Mouse (Mus musculus): ENCODE measurements at regions not wholly inside any gene's neighbourhood (a gene's known extent, or its start where the extent isn't known, plus 50 kb on each side); places are given as distances from the start of the nearest gene placed in this dataset.
A peak's percentile ranks its signal among the peaks of the same experiment; 100 is the strongest.

GRCm38 (mm10) chr8:91999189-91999588, 197.3 kb upstream of the Irx3 start:
- no peak for TF ChIP-seq CEBPB (IDR thresholded peaks at IDR 0.05; ENCODE audit: insufficient read depth, poor library complexity, severe bottlenecking)
- no peak for TF ChIP-seq MYOD1 (IDR thresholded peaks at IDR 0.05; ENCODE audit: control insufficient read depth in 1 of 3, insufficient read length in 2 of 3, low read depth in 2 of 3)
- no peak for TF ChIP-seq MAX (IDR thresholded peaks at IDR 0.05; ENCODE audit: low read depth)
- no peak for TF ChIP-seq REST (IDR thresholded peaks at IDR 0.05; ENCODE audit: insufficient read depth, insufficient read length)
- TF ChIP-seq E2F4 (IDR thresholded peaks at IDR 0.05; ENCODE audit: insufficient read depth), result no peak
- TF ChIP-seq TCF12 (IDR thresholded peaks at IDR 0.05; ENCODE audit: insufficient read depth, poor library complexity, severe bottlenecking), result no peak
- TF ChIP-seq MYOG (IDR thresholded peaks at IDR 0.05; ENCODE audit: control insufficient read depth in 1 of 3, insufficient read depth in 1 of 3, insufficient read length in 2 of 3, low read depth in 2 of 3), result no peak
- TF ChIP-seq POLR2A (IDR thresholded peaks at IDR 0.05; ENCODE audit: insufficient read length, low read depth), result no peak
- no peak for TF ChIP-seq POLR2AphosphoS2 (IDR thresholded peaks at IDR 0.05; ENCODE audit: insufficient read length, low read depth)
- TF ChIP-seq SRF (IDR thresholded peaks at IDR 0.05; ENCODE audit: control insufficient read depth, insufficient read length, low read depth), result no peak
- Histone ChIP-seq H3ac (ENCODE audit: control insufficient read depth, insufficient read length) (no peak overlapping the region), H3K4me2 (ENCODE audit: low read depth) (no peak overlapping the region), H3K27me3 (ENCODE audit: control insufficient read depth, insufficient read depth, insufficient read length) (no peaks in the 10 kb centered on the region), H3K36me3 (ENCODE audit: control insufficient read depth, insufficient read depth) (no peaks in the 10 kb centered on the region), H3K4me3 (no peak overlapping the region), H3K79me2 (ENCODE audit: control insufficient read depth, insufficient read depth) (no peaks in the 10 kb centered on the region)

- Histone ChIP-seq H3K4me2 (ENCODE audit: low read depth) (no peak overlapping the region), H3K27me3 (ENCODE audit: control insufficient read depth, insufficient read depth, insufficient read length) (no peaks in the 10 kb centered on the region), H3K4me3 (no peak overlapping the region), H3K79me2 (ENCODE audit: control insufficient read depth, insufficient read depth) (no peaks in the 10 kb centered on the region), H3ac (ENCODE audit: control insufficient read depth, insufficient read length) (no peak overlapping the region), H3K36me3 (ENCODE audit: control insufficient read depth, insufficient read depth) (no peaks in the 10 kb centered on the region)
- TF ChIP-seq MYOD1 (IDR thresholded peaks at IDR 0.05; ENCODE audit: control insufficient read depth in 1 of 3, insufficient read length in 2 of 3, low read depth in 2 of 3), result no peak
- no peak for TF ChIP-seq TCF3 (IDR thresholded peaks at IDR 0.05; ENCODE audit: insufficient read length, low read depth)
- no peak for TF ChIP-seq REST (IDR thresholded peaks at IDR 0.05; ENCODE audit: insufficient read depth, insufficient read length)
- TF ChIP-seq USF1 (IDR thresholded peaks at IDR 0.05; ENCODE audit: low read depth), result no peak
- no peak for TF ChIP-seq POLR2A (IDR thresholded peaks at IDR 0.05; ENCODE audit: insufficient read length, low read depth)
- no peak for TF ChIP-seq E2F4 (IDR thresholded peaks at IDR 0.05; ENCODE audit: insufficient read depth)
- TF ChIP-seq CEBPB (IDR thresholded peaks at IDR 0.05; ENCODE audit: insufficient read depth, poor library complexity, severe bottlenecking), result no peak
- no peak for TF ChIP-seq SRF (IDR thresholded peaks at IDR 0.05; ENCODE audit: control insufficient read depth, insufficient read length, low read depth)
- TF ChIP-seq MAX (IDR thresholded peaks at IDR 0.05; ENCODE audit: low read depth), result no peak
- TF ChIP-seq MYOG (IDR thresholded peaks at IDR 0.05; ENCODE audit: control insufficient read depth in 1 of 3, insufficient read depth in 1 of 3, insufficient read length in 2 of 3, low read depth in 2 of 3), result no peak
- TF ChIP-seq POLR2AphosphoS2 (IDR thresholded peaks at IDR 0.05; ENCODE audit: insufficient read length, low read depth), result no peak
- TF ChIP-seq TCF12 (IDR thresholded peaks at IDR 0.05; ENCODE audit: insufficient read depth, poor library complexity, severe bottlenecking), result no peak
Measured at GRCm38 (mm10) chr8:91997892-91998189, 196.0 kb upstream of the Irx3 start.

GRCm38 (mm10) chr8:91997023-91997891, 195.4 kb upstream of the Irx3 start:
- TF ChIP-seq MYOD1 (IDR thresholded peaks at IDR 0.05; ENCODE audit: control insufficient read depth in 1 of 3, insufficient read length in 2 of 3, low read depth in 2 of 3) (peak in 1 of 3 experiments; percentile 43), REST (IDR thresholded peaks at IDR 0.05; ENCODE audit: insufficient read depth, insufficient read length) (no peak)
- Histone ChIP-seq H3K4me3 (no peak overlapping the region), H3ac (ENCODE audit: control insufficient read depth, insufficient read length) (no peak overlapping the region), H3K27me3 (ENCODE audit: control insufficient read depth, insufficient read depth, insufficient read length) (no peaks in the 10 kb centered on the region), H3K36me3 (ENCODE audit: control insufficient read depth, insufficient read depth) (no peaks in the 10 kb centered on the region), H3K4me2 (ENCODE audit: low read depth) (no peak overlapping the region), H3K79me2 (ENCODE audit: control insufficient read depth, insufficient read depth) (no peaks in the 10 kb centered on the region)

GRCm38 (mm10) chr8:91996305-91997022, 194.6 kb upstream of the Irx3 start:
- H3K27me3 ChIP-seq (ENCODE audit: control insufficient read depth, insufficient read depth, insufficient read length), result no peaks in the 10 kb centered on the region
- H3K79me2 ChIP-seq (ENCODE audit: control insufficient read depth, insufficient read depth), result no peaks in the 10 kb centered on the region
- no peak overlapping the region for H3ac ChIP-seq (ENCODE audit: control insufficient read depth, insufficient read length)
- no peaks in the 10 kb centered on the region for H3K36me3 ChIP-seq (ENCODE audit: control insufficient read depth, insufficient read depth)
- no peak overlapping the region for H3K4me2 ChIP-seq (ENCODE audit: low read depth)
- no peak overlapping the region for H3K4me3 ChIP-seq
- TF ChIP-seq SRF (IDR thresholded peaks at IDR 0.05; ENCODE audit: control insufficient read depth, insufficient read length, low read depth), result no peak
- TF ChIP-seq MAX (IDR thresholded peaks at IDR 0.05; ENCODE audit: low read depth), result no peak
- TF ChIP-seq E2F4 (IDR thresholded peaks at IDR 0.05; ENCODE audit: insufficient read depth), result no peak
- TF ChIP-seq MYOD1 (IDR thresholded peaks at IDR 0.05; ENCODE audit: control insufficient read depth in 1 of 3, insufficient read length in 2 of 3, low read depth in 2 of 3), result no peak
- TF ChIP-seq MYOG (IDR thresholded peaks at IDR 0.05; ENCODE audit: control insufficient read depth in 1 of 3, insufficient read depth in 1 of 3, insufficient read length in 2 of 3, low read depth in 2 of 3), result no peak
- TF ChIP-seq POLR2A (IDR thresholded peaks at IDR 0.05; ENCODE audit: insufficient read length, low read depth), result no peak
- no peak for TF ChIP-seq TCF3 (IDR thresholded peaks at IDR 0.05; ENCODE audit: insufficient read length, low read depth)
- TF ChIP-seq REST (IDR thresholded peaks at IDR 0.05; ENCODE audit: insufficient read depth, insufficient read length), result no peak
- no peak for TF ChIP-seq CEBPB (IDR thresholded peaks at IDR 0.05; ENCODE audit: insufficient read depth, poor library complexity, severe bottlenecking)
- no peak for TF ChIP-seq POLR2AphosphoS2 (IDR thresholded peaks at IDR 0.05; ENCODE audit: insufficient read length, low read depth)
- no peak for TF ChIP-seq TCF12 (IDR thresholded peaks at IDR 0.05; ENCODE audit: insufficient read depth, poor library complexity, severe bottlenecking)
- TF ChIP-seq USF1 (IDR thresholded peaks at IDR 0.05; ENCODE audit: low read depth), result no peak
